Mouse (Mus musculus): ENCODE measurements at regions not wholly inside any gene's neighbourhood (a gene's known extent, or its start where the extent isn't known, plus 50 kb on each side); places are given as distances from the start of the nearest gene placed in this dataset.

DNA sequence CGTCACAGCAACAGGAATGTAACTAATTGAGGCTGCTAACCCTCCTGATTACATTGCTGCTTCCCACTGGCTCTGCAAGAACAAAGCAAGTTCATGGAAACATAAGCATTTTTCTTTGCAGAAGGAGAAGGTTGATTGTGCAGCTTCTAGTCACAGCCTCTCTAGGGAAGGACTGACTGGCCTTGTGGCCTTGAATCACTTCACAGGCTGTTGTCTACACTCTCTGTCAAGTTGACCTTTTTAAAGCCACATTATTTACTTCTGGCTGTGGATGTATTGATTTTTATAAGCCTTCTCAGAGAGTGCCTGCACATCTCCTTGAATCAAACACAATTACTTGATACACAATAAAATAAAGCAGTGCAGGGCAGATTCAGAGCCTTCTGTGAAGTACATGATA is 251.8 kb upstream of the Myo3a start:
- no peak for TF ChIP-seq PAX5 (IDR thresholded peaks at IDR 0.05; ENCODE audit: low read length)
- no peak for TF ChIP-seq POLR2A (IDR thresholded peaks at IDR 0.05; ENCODE audit: low read depth, low read length)
- no peak for TF ChIP-seq CHD2 (IDR thresholded peaks at IDR 0.05; ENCODE audit: low read length)
- no peak for TF ChIP-seq NRF1 (IDR thresholded peaks at IDR 0.05; ENCODE audit: low read depth, low read length)
- no peak for TF ChIP-seq CTCF (conservative IDR thresholded peaks at IDR 0.05 in 1 of 2, IDR thresholded peaks at IDR 0.05 in 1 of 2; ENCODE audit: low read depth in 2 of 2, low read length in 2 of 2)
- no peak for TF ChIP-seq EP300 (IDR thresholded peaks at IDR 0.05; ENCODE audit: low read length)
- TF ChIP-seq ZKSCAN1 (IDR thresholded peaks at IDR 0.05; ENCODE audit: borderline replicate concordance, low read depth, low read length), result no peak
- TF ChIP-seq USF1 (IDR thresholded peaks at IDR 0.05; ENCODE audit: low read depth, low read length), result no peak
- TF ChIP-seq MAX (IDR thresholded peaks at IDR 0.05; ENCODE audit: low read length), result no peak
- TF ChIP-seq TBP (conservative IDR thresholded peaks at IDR 0.05; ENCODE audit: low read depth, low read length), result no peak
- no peak for TF ChIP-seq SMC3 (IDR thresholded peaks at IDR 0.05; ENCODE audit: low read depth, low read length)
- TF ChIP-seq MEF2A (IDR thresholded peaks at IDR 0.05; ENCODE audit: borderline replicate concordance, low read depth, low read length), result no peak
- TF ChIP-seq ZNF384 (IDR thresholded peaks at IDR 0.05; ENCODE audit: low read depth, low read length), result no peak
